Mouse (Mus musculus) spleen, postnatal 14 days (tissue): Measurements from ENCODE around the gene Hdgfl2.
"Not testable (repeated sequence)": the region's sequence is repeated elsewhere in the genome, so short reads cannot be mapped to it uniquely, and the experiment has no call there.

Experiments
- DNase-seq, 2 experiments: peaks; one replicate each; pipeline ENCODE4 v3.0.0; 2021 to 2022; ENCODE audit warnings: low spot score in 2 of 2

The Hdgfl2 gene

DNA sequence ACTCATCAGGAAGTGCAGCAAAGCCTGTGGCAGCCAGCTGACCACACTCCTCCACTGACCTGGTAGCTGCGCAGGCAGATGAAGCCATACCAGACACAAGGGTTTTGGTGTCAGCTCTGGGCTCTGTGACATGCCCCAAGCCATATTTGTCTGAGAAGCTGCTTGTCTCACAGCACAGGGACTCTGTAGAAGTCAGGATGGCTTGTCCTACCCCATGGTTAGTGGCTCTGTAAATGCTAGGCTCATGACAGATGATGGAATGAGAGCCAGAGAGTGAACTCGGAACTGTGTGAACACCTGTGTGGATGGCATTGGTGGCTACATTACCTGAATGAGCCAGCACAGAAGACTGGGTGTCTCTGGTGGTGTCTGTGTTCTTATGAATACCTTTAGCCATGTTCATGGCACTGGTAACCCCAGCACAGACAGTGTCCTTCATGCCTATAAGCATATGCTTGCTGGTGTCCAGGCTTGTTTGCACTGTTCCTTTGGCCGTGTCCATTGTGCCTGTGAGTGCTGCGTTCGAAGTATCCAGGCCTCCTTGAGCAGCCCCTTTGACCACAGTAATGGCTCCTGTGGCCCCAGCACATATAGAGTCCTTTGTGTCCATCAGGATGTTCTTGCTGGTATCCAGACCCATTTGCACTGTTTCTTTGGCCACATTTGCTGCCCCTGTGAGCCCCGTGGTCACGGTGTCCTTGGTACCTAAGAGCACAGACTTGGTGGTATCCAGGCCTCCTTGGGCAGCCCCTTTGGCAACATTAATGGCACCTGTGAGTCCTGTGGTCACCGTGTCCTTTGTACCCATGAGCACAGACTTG lies 24.2 kb downstream of the Hdgfl2 start:
- no peak for DNase-seq

DNA sequence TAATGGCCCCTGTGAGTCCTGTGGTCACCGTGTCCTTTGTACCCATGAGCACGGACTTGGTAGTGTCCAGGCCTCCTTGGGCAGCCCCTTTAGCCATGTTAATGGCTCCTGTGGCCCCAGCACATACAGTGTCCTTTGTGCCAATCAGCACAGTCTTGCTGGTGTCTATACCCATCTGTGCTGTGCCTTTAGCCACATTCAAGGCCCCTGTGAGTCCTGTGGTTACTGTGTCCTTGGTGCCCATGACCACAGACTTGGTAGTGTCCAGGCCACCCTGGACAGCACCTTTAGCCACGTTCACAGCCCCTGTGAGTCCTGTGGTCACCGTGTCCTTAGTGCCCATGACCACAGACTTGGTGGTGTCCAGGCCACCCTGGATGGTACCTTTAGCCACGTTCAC lies 25.4 kb downstream of the Hdgfl2 start:
- not testable (repeated sequence) for DNase-seq

DNA sequence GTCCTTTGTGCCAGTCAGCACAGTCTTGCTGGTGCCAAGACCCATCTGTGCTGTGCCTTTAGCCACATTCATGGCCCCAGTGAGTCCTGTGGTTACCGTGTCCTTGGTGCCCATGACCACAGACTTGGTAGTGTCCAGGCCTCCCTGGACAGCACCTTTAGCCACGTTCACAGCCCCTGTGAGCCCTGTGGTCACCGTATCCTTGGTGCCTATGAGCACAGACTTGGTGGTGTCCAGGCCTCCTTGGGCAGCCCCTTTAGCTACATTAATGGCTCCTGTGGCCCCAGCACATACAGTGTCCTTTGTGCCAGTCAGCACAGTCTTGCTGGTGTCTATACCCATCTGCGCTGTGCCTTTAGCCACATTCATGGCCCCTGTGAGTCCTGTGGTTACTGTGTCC lies 27.0 kb downstream of the Hdgfl2 start:
- DNase-seq = not testable (repeated sequence)

DNA sequence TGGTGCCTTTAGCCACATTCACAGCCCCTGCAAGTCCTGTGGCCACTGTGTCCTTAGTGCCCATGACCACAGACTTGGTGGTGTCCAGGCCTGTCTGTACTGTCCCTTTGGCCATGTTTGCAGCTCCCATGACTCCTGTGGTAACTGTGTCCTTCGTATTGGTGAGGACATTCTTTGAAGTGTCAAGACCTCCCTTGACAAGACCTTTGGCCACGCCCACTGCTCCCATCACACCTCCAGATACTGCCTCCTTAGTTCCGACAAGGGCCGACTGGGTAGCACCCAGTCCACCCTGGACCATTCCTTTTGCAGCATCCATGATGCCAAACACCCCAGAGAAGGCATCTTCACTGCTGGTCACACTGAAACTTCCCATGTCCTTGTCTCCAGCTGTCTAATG lies 27.5 kb downstream of the Hdgfl2 start:
- no peak for DNase-seq

DNA sequence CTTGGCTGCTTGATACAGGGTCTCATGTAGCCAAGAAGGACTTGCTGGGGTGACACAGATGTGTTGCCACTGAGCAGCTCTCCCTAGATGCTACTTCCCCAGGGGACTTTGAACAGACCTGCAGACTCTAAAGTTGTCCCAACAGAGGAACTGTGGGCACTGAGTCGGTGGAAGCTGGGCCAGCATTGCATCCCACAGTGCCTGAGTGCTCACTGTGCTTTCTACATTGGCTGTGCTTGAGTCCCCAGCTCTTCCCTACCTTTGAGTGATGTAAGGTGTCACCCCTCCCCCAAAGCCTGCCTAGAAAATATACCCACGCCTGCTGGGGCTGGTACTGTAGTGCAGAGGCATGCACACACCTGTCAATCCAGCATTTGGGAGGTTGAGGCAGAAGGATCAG lies 28.3 kb downstream of the Hdgfl2 start:
- no peak for DNase-seq

DNA sequence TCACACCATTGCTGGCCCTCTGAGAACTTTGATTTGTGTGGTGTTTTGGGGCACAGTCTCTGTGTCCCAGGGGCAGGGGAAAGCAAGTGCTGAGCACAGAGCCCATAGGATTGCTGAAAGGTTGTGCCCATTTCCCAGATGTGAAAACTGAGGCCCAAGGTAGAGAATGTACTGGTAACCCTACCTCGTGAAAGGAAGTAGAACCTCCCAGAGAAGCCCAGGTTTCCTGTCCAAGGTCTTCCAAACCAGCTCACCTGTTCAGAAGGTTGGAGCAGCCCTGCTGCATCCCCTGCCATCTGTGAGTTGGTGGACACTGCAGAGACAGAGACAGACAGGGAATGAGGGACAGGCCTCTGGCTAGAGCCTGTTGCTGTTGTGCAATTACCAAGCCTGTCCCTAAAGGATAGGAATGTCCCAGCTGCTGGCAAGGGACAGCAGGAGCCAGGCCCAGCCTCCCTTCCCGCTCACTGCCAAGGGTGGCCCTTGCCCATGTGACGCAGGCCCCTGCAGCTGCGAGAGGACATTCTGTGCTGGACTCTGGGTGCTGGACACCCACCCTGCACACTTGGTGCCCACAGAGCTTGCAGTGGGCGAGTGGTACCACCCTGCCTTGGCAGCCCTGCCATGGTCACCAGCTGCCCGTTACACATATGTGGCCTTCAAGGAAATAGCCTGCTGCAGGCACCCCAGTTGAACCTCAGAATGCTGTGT lies 29.1 kb downstream of the Hdgfl2 start:
- no peak for DNase-seq

DNA sequence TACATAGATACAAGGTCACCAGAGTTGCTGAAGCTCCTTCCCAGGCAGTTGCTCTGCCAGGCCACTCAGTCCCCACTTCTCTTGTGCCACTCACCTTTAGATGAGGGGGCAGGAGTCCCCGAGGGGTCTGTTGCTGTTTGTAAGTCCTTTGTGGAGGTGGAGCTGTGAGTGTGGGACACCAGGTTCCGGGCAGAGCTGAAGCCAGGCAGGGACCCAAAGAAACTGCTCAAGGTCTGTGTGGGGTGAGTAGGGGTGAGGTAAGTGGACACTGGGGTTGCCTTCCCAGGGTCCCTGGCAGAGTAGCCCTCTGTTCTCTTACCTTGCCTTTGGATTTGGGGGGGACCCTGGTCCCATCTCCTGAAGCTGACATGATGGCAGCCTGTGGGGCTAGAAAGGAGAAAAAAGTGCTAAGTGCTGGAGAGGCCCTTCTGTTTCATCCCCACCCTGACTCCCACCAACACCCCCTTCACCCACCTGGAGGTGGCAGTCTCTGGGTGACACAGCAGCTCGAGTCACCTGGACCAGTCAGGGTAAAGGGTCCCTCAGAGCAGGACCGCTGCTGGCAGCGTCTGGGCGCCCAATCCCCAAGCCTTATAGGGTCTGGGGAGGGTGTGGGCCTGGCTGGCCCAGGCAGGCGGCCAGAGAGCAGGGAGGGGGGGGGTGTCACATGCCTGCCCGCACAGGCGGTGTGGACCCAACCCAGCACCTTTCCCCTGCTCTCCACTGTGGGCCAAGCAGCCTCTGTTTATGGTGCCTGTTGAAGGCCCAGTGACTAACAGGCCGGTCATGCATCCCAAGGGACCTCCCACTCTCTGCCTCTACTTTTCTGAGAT lies 30.0 kb downstream of the Hdgfl2 start, which contains the start of gene Plin4:
Gene Plin4 (minus strand): TSS at position 585 of the 833 bp plus-strand sequence.
- DNase-seq = no peak

DNA sequence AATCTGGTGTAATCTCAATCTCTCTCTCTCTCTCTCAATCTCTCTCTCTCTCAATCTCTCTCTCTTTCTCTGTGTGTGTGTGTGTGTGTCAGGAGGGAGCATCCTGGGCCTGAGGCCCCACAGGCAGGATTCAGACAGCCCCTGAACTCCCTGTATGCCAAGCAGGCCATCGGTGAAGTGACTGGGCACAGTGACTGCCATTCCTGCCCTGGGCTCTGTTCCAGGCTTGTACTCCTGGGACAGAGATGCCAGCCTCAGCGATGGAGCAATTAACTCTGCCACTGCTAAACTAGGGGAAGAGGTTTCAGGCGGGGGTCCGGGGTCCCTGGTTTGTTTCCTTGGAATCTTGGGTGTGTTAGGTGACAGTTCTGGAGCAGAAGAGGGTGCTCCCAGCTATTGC lies 31.1 kb downstream of the Hdgfl2 start:
- no peak for DNase-seq

DNA sequence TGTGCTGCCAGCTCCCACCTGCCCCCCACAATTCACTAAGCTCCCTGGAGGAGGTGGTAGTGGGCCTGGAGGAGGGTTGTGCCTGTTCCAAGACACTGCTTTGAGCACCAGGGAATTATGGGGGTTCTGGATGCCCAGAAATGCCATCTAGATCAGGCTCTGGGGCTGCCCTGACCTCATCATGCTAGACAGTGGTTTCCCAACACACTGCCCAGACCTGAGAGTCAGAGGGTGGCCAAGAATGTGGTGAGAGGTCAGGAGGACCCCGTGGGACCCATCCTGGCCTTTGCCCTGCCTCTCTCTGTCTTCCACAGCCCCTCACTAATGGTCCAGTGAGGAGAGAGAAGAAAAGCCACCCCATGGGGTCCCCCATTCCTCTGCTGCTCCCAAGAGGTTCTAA lies 31.6 kb downstream of the Hdgfl2 start:
- DNase-seq = no peak

DNA sequence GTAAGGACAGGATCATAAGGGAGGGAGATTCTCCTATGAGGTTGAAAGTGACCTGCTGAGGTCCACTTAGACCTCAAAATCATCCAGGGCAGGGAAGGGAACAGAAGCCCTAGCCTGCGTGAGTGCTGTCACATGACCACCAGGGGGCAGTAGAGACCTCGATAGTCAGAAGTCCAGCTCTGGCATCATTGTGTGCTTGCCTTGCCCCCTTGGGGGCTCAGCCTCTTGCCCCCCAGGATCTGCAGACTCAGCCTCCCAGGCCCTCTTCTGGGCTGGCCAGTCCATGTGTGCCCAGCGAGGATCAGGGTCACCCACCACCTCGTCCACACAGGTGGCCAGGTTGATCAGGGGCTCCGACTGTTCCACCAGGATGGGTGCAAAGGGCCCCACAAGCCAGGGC lies 32.4 kb downstream of the Hdgfl2 start:
- peak in 1 of 2 experiments; percentile 50 for DNase-seq

DNA sequence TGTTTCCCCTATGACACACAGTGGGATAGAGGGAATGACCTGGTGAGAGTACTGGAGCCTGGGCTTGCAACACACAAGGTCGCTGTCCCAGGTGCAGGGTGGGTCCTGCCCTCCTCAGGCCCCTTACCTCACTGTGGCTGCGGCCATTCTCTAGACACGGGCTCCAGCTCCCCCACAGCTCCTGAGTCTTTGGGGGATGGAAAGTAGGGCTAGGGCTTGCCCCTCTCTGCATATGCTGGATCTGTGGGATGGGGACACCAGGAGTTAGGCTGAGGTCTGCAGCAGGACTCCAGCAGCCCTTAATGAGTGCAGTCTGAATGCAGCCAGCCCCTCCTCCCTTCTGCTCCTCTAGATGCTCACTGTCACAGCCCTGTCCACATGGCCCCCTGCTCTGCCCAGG lies 33.3 kb downstream of the Hdgfl2 start:
- no peak for DNase-seq

DNA sequence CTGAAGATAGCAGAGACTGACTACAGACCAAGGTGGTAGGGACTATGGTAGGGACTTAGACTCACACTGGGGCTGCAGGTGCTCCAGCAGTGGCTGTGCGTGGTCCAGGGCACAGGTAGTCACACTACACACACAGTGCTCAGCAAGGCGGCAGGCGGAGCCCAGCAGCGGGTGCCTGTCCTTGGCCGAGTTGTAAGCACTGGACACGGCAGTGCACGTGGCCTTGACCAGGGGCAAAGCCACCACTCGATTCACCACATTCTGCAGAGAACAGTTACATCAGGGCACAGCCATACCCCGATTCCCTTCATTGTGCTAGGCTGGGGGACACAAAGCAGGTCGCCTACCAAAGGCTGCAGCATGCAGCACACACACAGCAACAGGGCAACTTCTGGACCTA lies 36.8 kb downstream of the Hdgfl2 start:
- no peak for DNase-seq

DNA sequence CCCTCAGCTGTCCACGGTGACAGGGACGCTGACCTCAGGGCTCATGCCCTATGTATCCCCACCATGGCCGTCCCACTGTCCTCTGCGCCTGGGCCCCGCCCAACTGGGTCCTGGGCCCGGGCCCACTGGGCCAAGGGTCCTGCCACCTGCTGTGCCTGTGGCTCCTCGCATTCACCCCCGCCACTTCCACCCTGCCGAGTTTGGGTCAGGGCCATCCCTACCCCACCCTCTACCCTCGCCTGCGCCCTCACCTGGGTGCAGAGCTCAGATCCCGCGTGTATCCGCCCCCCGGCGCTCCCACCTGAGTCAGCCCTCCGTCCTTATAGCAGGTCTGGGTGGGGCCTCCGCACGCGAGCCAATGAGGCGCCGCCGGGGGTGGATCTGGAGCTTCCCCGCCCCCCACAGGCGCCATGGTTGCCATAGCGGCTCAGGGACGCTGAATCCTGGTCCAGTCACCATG lies 37.8 kb downstream of the Hdgfl2 start, which contains the start of gene Plin5:
Gene Plin5 (minus strand): TSS at position 346 of the 460 bp plus-strand sequence.
- DNase-seq = no peak

DNA sequence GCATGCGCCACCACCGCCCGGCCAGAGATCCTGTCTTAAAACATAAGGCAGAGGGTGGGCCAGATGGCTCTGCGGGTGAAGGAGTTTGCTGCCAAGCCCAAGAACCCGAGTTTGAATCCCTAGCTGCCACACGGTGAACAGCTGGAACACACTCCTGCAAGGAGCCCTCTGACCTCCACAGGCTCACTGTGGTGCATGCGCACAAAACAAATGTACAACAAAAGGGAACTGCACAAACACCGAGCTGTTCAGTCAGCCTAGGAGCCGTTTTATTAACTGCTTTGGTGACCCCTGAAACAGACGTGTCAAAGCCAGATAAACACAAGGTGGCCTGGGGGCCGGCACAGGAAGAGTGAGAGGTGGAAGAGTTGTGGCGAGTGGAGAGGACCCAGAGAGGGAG lies 40.0 kb downstream of the Hdgfl2 start:
- no peak for DNase-seq

DNA sequence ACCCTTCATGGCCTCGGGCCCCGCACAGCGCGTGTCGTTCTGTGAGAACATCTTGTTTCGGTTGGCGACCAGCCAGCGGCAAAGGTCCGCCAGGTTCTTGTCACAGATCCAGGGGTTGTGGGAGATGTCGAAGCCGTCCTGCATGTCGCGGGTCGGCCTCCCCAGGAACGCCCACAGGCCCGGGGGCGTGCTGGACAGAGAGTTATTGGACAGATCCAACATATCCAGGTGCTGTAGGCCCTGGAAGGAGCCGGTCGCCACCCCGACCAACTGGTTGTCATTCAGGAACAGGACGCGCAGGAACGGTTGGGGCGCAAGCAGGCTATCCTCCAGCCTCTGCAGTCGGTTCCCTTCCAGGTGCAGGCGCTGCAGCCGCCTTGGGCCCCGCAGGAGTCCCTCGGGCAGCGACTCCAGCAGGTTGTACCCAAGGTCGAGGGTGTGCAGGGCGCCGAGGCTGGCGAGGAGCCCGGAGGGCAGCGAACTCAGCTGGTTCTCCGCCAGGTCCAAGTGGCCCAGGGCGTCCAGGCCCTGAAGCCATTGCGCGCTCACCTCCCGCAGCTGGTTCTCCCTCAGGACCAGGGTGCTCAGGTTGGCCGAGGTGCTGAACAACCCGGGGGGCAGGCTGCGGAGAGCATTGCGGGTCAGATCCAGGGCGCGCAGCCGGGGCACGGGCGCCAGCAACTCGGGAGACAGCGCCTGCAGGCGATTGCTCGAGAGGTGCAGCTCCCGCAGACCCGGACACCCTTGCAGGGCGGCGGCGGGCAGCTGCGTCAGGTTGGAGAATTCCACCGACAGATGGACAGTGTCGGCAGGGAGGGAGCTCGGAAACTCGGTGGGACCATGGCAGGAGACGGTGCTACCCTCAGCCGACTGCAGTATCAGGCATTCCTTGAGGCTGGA lies 40.8 kb downstream of the Hdgfl2 start:
- no peak for DNase-seq

DNA sequence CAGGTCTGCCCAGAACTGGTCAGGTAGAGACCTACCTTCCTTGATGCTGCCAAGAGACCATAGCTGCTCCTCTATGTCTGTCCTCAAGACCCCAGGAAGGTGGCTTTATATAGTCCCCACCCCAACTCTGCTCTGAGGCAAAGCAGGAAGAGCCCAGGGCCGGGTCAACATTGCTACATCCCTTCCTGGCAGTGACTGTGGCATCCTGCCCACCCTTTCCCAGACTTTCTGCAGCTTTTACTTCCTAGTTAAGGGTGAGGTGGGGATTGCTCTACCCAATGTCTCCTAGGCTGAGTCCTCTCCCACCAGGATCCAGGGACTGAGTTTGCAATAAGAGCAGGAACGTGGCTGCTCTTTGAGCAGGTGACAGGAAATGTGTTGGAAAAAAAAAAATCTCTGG lies 42.4 kb downstream of the Hdgfl2 start, which contains the start of gene Lrg1:
Gene Lrg1 (minus strand): TSS at position 176 of the 400 bp plus-strand sequence.
- DNase-seq = no peak

DNA sequence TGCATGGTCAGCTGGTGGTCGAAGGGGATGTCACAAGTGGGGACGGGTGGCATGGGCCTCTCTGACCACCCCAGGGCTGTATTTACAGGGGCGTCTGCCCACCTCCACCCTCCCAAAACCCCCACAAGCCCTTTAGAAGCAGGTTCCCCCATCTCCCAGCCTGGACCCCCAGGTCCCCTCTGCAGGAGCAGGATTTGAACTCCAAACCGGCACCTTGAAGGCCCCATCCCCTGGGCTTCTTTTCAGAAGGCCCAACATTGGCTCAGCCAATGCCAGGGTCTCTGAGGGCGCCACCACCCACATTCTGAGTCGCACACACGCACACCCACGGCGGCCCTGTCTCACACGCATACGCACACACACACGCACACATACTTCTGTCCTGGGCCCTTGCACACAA lies 43.7 kb downstream of the Hdgfl2 start:
- DNase-seq = no peak

DNA sequence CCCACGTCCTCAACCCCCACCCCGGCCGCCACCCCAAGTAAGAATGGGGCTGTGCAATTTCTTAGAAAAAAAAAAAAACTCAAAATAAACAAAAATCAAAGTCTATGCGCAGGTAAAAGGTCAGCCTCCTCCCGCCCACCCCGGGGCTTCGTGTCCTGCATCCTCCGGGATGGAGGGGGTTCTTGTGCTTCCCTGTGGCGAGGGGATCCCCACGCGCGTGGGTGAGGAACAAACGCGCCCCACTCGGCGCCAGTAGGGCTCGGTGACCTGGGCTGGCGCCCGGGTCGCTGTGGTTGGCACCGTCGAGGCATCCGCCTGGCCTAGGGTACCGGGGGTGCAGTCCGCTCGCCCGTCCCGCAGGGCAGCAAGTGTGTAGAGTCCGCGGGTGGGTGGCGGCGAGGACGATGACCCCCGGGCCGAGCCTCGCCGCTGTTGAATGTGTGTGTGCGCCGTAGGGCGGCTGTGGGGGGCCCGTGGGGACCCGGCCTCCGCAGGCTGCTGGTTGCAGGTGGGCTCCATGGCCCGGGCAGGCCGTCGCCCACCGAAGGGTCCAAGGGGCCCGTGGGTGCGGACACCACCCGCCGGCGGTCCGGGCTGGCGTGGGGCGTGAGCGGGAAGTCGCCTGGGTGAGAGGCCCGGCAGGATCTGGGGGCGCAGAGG lies 44.4 kb downstream of the Hdgfl2 start:
- DNase-seq = no peak

DNA sequence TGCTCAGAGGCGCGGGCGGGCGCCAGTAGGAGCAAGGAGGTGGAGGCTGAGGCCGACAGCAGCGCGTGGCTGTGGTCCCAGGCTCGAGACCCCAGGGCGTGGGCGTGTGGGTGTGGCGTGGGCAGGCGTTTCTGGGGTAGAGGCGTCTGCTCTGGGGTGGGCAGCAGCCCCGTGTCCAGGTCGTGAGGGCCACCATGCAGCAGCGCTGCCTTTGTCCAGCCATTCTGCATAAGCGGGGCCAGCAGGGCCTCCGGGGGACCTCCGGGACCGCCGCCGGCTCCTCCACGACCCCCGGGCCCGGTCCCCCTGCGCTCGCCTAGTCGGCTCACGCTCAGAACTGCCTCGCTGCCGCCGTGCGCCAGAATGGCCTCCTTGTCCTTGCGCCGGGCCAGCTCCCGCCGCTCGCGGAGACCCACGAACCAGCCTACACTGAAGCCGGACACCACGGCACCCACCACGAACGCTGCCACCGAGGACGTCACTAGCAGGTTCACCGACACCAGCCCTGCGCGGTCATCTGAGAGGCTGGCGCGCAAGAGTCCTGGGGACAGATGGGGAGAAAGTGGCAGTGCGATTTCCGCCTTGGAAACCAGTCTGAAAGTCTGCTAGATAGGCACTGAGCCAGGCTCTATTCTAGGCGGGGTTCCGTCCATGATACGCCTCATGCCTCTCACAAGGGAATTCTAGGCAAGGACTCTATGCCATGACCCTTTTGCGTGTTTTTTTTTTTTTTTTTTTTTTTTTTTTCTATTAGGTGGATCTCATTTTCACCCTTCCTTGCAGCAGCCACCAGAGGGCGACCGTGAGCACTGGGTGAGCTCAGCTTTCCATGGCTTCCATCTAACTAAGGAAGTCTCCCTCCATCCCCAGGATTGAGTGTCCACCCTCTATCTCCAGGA lies 45.2 kb downstream of the Hdgfl2 start:
- no peak for DNase-seq
